Mouse (Mus musculus) adrenal gland, postnatal 4 days (tissue): Measurements from ENCODE around the gene Rab6b. TPM values are rescaled to one million over a fixed set of nuclear protein-coding genes. Genes with fewer than 3 reads are reported as not detected.
"Not testable (repeated sequence)": the region's sequence is repeated elsewhere in the genome, so short reads cannot be mapped to it uniquely, and the experiment has no call there.

ENCODE experiments used
- DNase-seq, 2 experiments: peaks; one replicate each; pipeline ENCODE4 v3.0.0; 2021 to 2022; ENCODE audit warnings: low spot score in 2 of 2, mixed read lengths in 2 of 2
- total RNA-seq, 2 experiments: library from RNA; stranded (reverse); gene quantifications; 2 replicates each; pipeline ENCODE4 v1.2.3; 2021

Rab6b gene
- total RNA-seq, 2 experiments from 2014 or later = 8.6 to 19.0 TPM

GRCm38 (mm10) chr9:103139481-103139880 lies 27.9 kb downstream of the Rab6b start:
- no peak for DNase-seq

- DNase-seq = no peak
Observed at GRCm38 (mm10) chr9:103140384-103140783, 28.8 kb downstream of the Rab6b start.

GRCm38 (mm10) chr9:103141266-103141665 lies 29.7 kb downstream of the Rab6b start:
- DNase-seq = no peak

- DNase-seq = no peak
Observed at GRCm38 (mm10) chr9:103143881-103144280, 32.3 kb downstream of the Rab6b start.

GRCm38 (mm10) chr9:103145351-103145750 lies 33.8 kb downstream of the Rab6b start:
- no peak for DNase-seq

GRCm38 (mm10) chr9:103146257-103146656 lies 34.7 kb downstream of the Rab6b start:
- no peak for DNase-seq

- no peak for DNase-seq
Observed at GRCm38 (mm10) chr9:103146703-103147102, 35.1 kb downstream of the Rab6b start.

- DNase-seq = no peak
Observed at GRCm38 (mm10) chr9:103147103-103147502, 35.5 kb downstream of the Rab6b start.

- no peak for DNase-seq
Observed at GRCm38 (mm10) chr9:103149074-103149799, 37.6 kb downstream of the Rab6b start.

GRCm38 (mm10) chr9:103153286-103153685 lies 41.7 kb downstream of the Rab6b start:
- DNase-seq = no peak

GRCm38 (mm10) chr9:103154568-103154967 lies 43.0 kb downstream of the Rab6b start:
- no peak for DNase-seq

- DNase-seq = not testable (repeated sequence)
Observed at GRCm38 (mm10) chr9:103155158-103155557, 43.6 kb downstream of the Rab6b start.

GRCm38 (mm10) chr9:103163806-103164205 lies 52.2 kb downstream of the Rab6b start:
- DNase-seq = no peak

- no peak for DNase-seq
Observed at GRCm38 (mm10) chr9:103168046-103168445, 56.5 kb downstream of the Rab6b start.

- no peak for DNase-seq
Observed at GRCm38 (mm10) chr9:103168771-103169170, 57.2 kb downstream of the Rab6b start.

- DNase-seq = no peak
Observed at GRCm38 (mm10) chr9:103174771-103175519, 63.4 kb downstream of the Rab6b start.

- DNase-seq = no peak
Observed at GRCm38 (mm10) chr9:103175692-103176091, 64.1 kb downstream of the Rab6b start.

GRCm38 (mm10) chr9:103180303-103180702 lies 68.7 kb downstream of the Rab6b start:
- no peak for DNase-seq

- DNase-seq = peak; percentile 25 to 55
Observed at GRCm38 (mm10) chr9:103180807-103181565, 69.4 kb downstream of the Rab6b start.

GRCm38 (mm10) chr9:103181886-103182285 lies 70.3 kb downstream of the Rab6b start:
- DNase-seq = no peak

- DNase-seq = no peak
Observed at GRCm38 (mm10) chr9:103184855-103185254, 73.3 kb downstream of the Rab6b start.

- no peak for DNase-seq
Observed at GRCm38 (mm10) chr9:103185946-103186345, 74.4 kb downstream of the Rab6b start.
